Mouse (Mus musculus): ENCODE measurements around the gene Atp2b1. TPM values are rescaled to one million over a fixed set of nuclear protein-coding genes. Genes with fewer than 3 reads are reported as not detected.

The Atp2b1 gene
- 100 to 1,000 TPM; 803 to 978 (median 924) TPM for total RNA-seq (2022)

- DNase-seq (ENCODE audit: low spot score in 2 of 2): peak; percentile 91 to 92
Measured at GRCm38 (mm10) chr10:98913961-98914809, at the start of gene Atp2b1. Gene Atp2b1, plus strand, starts transcription at chr10:98914406.

GRCm38 (mm10) chr10:98864851-98865250, 49.4 kb upstream of the Atp2b1 start:
- no peak for DNase-seq (ENCODE audit: low spot score in 2 of 2)

GRCm38 (mm10) chr10:98866836-98867370, 47.3 kb upstream of the Atp2b1 start:
- no peak for DNase-seq (ENCODE audit: low spot score in 2 of 2)

GRCm38 (mm10) chr10:98868351-98868908, 45.8 kb upstream of the Atp2b1 start:
- DNase-seq (ENCODE audit: low spot score in 2 of 2): no peak

GRCm38 (mm10) chr10:98877855-98878254, 36.4 kb upstream of the Atp2b1 start:
- DNase-seq (ENCODE audit: low spot score in 2 of 2): no peak

GRCm38 (mm10) chr10:98878636-98879035, 35.6 kb upstream of the Atp2b1 start:
- no peak for DNase-seq (ENCODE audit: low spot score in 2 of 2)

GRCm38 (mm10) chr10:98880057-98880456, 34.1 kb upstream of the Atp2b1 start:
- no peak for DNase-seq (ENCODE audit: low spot score in 2 of 2)

GRCm38 (mm10) chr10:98880711-98881110, 33.5 kb upstream of the Atp2b1 start:
- no peak for DNase-seq (ENCODE audit: low spot score in 2 of 2)

- no peak for DNase-seq (ENCODE audit: low spot score in 2 of 2)
Measured at GRCm38 (mm10) chr10:98881492-98881891, 32.7 kb upstream of the Atp2b1 start.

- DNase-seq (ENCODE audit: low spot score in 2 of 2): no peak
Measured at GRCm38 (mm10) chr10:98882587-98882986, 31.6 kb upstream of the Atp2b1 start.

GRCm38 (mm10) chr10:98884445-98884844, 29.8 kb upstream of the Atp2b1 start:
- DNase-seq (ENCODE audit: low spot score in 2 of 2): no peak

GRCm38 (mm10) chr10:98886770-98887271, 27.4 kb upstream of the Atp2b1 start:
- DNase-seq (ENCODE audit: low spot score in 2 of 2): no peak

GRCm38 (mm10) chr10:98891361-98891760, 22.8 kb upstream of the Atp2b1 start:
- DNase-seq (ENCODE audit: low spot score in 2 of 2): no peak

- DNase-seq (ENCODE audit: low spot score in 2 of 2): no peak
Measured at GRCm38 (mm10) chr10:98897507-98897906, 16.7 kb upstream of the Atp2b1 start.

GRCm38 (mm10) chr10:98897913-98898748, 16.1 kb upstream of the Atp2b1 start:
- DNase-seq (ENCODE audit: low spot score in 2 of 2): no peak

- no peak for DNase-seq (ENCODE audit: low spot score in 2 of 2)
Measured at GRCm38 (mm10) chr10:98901533-98901932, 12.7 kb upstream of the Atp2b1 start.

- DNase-seq (ENCODE audit: low spot score in 2 of 2): no peak
Measured at GRCm38 (mm10) chr10:98905987-98906386, 8.2 kb upstream of the Atp2b1 start.

- DNase-seq (ENCODE audit: low spot score in 2 of 2): no peak
Measured at GRCm38 (mm10) chr10:98906941-98907549, 7.2 kb upstream of the Atp2b1 start.

- no peak for DNase-seq (ENCODE audit: low spot score in 2 of 2)
Measured at GRCm38 (mm10) chr10:98913610-98913960, 621 bp upstream of the Atp2b1 start.

- peak; percentile 59 to 78 for DNase-seq (ENCODE audit: low spot score in 2 of 2)
Measured at GRCm38 (mm10) chr10:98914810-98915241, 620 bp downstream of the Atp2b1 start.

GRCm38 (mm10) chr10:98915398-98915931, 1.3 kb downstream of the Atp2b1 start:
- DNase-seq (ENCODE audit: low spot score in 2 of 2): no peak
